Mouse (Mus musculus) induced T-regulatory cell, adult 2 months (primary cell): ENCODE data around the gene Clec1a.
"Not testable (repeated sequence)": the region's sequence is repeated elsewhere in the genome, so short reads cannot be mapped to it uniquely, and the experiment has no call there.

Source experiments
- DNase-seq: peaks from one replicate; pipeline ENCODE4 v3.0.0-alpha.2; 2012; ENCODE audit warnings: low read depth

Gene Clec1a

DNA sequence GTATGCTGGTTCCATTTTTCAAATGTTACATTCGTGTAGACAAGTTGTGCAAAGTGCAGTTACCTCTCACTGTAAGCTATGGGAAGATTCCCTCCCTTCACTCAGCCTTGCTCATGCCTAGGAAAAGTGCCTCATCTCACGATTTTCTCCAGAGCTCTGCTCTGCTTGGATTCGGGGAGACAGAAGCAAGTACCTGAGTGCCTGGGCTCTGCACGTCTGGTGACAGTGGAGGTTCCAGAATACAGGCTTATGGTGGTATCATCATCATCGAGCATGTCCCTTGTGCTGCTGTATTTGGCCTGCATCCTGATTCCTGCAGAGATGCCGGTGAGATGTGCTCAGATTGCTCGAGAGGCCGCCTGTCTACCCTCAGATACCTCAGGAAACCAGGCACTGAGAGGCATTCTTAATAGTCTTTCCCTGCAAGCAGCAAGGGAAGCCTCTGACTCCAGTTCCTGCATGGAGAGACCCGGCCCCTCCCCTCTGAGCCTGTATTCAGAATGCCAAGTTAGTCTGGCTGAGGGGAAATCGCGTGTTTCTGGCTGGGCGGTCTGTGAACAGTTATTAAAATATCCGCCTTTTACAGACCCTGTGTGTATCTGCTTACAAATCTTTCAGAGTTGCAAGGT, at the start of gene Clec1a:
Clec1a (minus strand) TSS at position 590 of the 629 bp plus-strand sequence.
- DNase-seq, result no peak

DNA sequence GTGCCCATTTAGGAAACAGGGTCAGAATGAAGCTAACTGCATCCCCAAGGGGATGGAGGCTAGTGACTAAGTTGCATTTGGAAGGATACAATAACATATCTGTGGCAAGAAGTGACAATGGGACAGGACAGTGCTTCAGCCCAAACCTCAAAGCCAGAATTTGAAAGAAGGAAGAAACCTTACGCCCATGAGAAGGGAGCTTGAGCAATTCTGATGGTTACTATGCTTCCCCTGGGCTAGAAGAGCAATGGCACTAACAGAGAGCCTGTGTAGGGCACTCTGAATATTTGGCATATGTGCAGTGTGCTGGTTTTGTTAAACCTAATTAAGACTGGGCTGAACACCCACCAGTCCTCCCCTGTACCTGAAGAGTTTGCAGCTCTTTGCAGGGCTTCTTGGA, 47.7 kb upstream of the Clec1a start:
- not testable (repeated sequence) for DNase-seq

DNA sequence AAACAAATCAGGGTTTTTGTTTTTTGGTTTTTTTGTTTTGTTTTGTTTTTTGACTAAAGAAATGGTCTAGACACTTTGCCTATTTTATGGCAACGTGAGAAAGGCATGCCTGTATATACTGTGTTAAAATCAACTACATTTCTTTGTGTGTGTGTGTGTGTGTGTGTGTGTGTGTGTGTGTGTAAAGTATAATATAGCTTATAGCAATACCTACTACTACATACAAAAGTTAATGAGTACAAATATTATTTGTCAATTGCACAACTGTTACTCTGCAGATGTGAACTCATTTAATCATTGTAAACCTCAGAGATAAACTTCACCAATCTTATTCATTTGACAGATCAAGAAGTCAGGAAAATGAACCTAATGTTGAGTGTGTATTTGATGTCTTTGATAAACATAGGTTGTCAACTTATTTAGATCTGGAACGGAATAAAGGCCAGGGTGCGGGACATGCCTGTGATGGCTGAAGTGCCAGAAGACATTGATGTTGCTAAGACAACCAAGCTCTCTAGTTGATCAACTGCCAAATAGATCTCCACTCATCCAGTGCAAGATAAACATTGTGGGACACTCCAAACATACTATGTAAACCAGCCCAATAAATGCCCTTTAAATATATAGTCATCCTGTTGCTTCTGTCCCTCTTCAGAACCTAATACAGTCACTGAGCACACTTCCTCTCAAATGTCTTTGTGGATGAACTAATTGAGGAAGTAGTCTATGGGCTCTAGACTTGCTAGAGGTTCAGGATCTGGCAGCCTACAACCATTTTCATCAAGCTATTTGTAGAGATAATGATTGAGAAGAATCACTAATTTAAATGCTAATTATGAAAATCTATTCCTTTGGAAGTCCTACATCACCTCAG, 45.8 kb upstream of the Clec1a start:
- no peak for DNase-seq

DNA sequence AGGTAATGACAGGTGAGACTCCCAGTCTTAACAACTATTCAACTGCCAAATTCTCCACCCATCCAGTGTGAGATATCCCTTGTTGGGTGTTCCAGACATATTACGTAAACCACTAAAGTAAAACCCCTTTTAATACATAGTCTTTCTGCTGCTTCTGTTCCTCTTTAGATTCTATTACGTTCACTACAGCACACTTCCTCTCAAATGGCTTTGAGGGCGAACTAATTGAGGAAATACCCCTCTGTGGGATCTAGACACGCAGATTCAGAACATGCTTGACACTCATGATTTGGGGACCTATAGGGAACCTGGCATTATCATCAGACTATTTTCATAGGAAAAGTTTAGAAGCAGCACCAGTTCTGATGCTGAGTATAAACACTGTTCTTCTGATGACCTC, 43.1 kb upstream of the Clec1a start:
- no peak for DNase-seq

DNA sequence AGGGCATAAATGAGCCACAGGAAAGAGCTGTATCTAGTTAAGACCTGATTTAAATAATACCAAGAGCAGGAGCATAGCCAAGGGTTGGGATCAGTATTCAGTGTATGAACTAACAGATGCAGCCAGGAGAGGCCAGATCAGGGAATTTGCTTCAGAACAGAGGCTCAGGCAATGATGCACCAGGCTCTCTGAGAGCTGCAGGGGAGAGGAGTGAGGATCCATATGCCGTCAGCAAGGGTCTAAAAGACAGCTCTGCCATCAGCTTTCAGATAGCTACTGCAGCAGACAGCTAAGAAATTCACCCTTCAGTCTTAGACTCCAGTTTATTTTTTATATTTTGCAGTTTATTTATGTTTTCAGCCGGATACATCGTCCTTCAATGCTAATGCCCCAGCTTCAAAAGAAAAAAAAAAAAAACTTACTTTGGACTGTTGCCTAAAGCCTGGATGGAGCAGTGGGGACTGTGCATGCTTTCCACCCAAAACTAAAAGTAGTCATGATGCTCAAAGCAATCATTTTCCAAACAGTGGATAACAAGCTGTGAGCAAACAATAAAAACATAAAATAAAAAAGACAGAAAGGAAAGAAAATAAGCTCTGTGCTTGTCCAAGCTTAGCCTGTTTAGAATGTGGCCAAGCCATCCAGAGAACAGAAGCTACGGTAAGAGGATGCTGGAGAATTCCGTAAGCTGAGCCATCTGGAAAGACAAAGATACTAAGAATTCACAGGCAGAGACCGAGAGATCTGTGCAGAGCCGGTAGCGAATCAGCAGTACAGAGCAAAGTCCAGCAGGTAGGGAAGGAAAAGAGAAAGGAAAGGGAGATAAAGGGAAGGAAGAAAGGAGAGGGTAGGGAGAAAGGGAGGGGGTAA, 28.5 kb upstream of the Clec1a start:
- DNase-seq, result no peak

- DNase-seq, result peak; percentile 50
These were observed 24.8 kb upstream of the Clec1a start for GRCm38 (mm10) chr6:129476404-129477126.

GRCm38 (mm10) chr6:129472627-129473026, 20.8 kb upstream of the Clec1a start:
- no peak for DNase-seq

DNA sequence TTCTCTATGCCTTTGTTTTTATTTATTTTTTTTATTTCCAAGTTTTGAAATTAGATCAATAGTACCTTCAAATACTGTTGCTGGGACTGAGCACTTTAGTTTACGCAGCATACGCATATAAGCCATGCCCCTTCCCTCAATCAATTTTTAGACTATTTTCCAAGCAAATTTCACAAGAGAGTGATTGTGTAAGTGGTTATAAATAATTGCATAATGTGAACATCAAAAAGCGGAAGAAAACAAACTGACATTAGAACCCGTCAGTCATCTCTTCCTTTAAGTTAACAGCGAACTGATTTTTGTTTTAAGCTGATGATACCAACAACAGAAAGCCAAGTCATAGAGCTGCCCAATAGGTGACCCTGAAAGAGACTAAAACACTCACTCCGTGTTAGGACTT, 19.6 kb upstream of the Clec1a start:
- DNase-seq, result no peak

- DNase-seq, result no peak
These were observed 2.1 kb downstream of the Clec1a start for GRCm38 (mm10) chr6:129449743-129450142.

DNA sequence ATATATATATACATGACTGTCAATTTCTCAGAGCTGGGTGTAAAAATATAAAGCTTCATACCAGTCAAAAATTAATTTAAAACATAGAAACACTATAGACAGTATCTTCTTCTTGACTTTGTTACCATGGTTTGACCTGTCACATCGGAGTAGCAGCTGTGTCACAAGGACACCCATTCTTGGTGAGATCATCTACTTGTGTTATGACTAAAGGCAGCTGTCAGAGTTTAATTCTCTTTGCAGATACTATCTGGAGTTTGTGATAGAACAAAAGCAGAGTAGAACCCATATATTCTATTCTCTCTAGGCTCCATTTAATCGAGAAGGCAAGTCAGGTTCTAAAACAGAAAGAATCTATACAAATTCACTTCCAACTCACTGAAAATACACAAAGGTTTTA, 13.8 kb downstream of the Clec1a start:
- no peak for DNase-seq

DNA sequence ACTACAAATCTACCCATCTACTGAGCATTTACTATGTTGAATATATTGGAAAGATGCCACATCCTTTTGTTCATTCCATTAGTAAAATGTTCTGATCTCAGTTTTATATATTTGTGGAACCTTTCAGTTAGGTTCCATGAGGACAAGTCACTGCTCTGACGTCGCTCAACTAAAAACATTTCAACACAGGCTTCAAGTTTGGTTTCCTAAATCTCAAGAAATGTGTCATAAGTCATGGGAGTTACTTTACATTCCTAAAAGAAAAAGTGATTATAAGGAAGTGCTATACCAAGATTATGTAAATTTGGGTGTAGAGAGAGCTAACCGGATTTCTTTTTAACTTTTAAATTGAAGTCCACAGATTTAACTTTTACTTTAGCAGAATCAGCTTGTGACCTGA, 15.8 kb downstream of the Clec1a start:
- DNase-seq, result no peak

GRCm38 (mm10) chr6:129434239-129434638, 17.6 kb downstream of the Clec1a start:
- DNase-seq, result peak; percentile 49

- no peak for DNase-seq
These were observed 24.5 kb downstream of the Clec1a start for GRCm38 (mm10) chr6:129427281-129427680.

GRCm38 (mm10) chr6:129425812-129426211, 26.0 kb downstream of the Clec1a start:
- no peak for DNase-seq

DNA sequence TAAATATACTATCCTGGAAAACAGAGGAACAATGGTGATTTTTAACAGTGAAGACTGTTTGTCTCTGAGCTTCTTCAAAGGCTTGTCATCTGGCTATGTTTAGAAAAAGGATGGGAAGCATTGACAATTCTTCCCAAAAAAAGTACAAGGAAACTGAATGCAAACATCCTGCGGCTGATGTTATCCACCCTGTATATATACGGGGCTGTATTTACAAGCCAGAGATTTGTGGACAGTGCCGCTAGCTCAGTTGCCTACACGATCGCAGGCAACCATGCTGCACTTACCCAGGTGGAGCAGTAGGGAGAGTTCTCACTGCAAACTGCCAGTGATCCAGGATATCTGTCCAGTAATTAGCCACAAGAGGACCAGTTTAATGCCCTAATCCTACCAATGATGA, 26.6 kb downstream of the Clec1a start:
- no peak for DNase-seq

- peak; percentile 74 for DNase-seq
These were observed 28.1 kb downstream of the Clec1a start for GRCm38 (mm10) chr6:129423734-129424072.

GRCm38 (mm10) chr6:129423040-129423733, 28.6 kb downstream of the Clec1a start:
- no peak for DNase-seq

- no peak for DNase-seq
These were observed 29.5 kb downstream of the Clec1a start for GRCm38 (mm10) chr6:129422311-129422710.

DNA sequence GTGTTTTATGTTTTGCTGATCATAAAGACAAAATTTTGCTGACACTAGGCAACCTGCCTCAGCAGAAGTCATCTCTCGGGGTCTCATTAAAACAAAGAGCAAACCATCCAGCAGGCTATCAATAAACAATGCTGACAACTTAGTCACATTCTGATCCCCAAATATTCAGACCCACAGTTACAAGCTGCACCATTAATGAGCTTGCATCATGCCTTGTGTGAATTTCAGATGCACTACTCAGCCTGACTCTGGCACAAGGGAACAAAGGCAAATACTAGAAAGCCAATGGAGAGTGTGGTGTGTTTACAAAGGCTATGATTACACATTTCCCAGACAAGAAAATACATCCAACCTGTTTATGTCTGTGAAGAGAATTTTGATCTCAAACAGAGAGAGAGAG, 37.6 kb downstream of the Clec1a start:
- no peak for DNase-seq

DNA sequence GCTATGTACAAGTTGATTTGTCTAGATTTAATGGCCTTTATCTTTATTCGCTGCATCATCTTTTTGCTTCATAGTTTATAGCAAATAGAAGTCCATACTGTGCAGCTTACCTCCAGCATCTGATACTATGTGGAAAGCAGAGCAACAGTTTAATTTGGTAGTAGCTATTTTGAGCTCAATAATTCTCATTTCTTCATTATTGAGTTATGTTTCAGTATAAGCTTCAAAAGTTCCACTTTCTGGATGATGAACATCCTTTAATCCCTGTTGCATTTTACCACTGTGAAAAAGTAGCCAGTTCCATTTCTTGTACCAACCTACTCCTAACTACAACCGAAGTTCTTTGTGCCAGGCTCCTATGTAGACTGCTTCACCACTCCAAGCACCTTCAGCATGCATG, 43.2 kb downstream of the Clec1a start, which contains the start of gene Clec9a:
Clec9a (plus strand) TSS at position 301 of the 400 bp plus-strand sequence.
- no peak for DNase-seq

DNA sequence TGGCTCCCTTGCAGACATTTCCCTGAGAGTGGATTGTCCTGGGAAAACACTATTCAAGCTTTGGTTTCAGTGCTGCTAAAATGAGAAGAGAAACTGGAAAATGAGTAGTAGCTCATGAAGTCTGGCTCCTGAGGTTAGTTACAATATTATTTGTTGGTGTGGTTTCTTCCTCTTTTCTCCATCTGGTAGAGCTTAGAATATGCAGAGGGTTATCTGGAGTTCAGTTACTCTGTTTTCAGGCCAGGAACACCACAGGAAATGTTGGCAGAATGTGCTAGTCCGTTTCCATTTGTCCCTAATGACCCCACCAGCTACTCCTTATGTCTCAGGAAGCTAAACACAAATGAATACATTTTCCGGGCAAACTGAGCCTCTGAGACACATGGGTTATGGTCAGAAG, 44.5 kb downstream of the Clec1a start:
- no peak for DNase-seq
